Mouse (Mus musculus): Measurements from ENCODE around the gene Prr12. TPM values are rescaled to one million over a fixed set of nuclear protein-coding genes. Genes with fewer than 3 reads are reported as not detected.

The Prr12 gene
- polyA plus RNA-seq, 1 experiment from 2014 or later = 13.8 TPM

DNA sequence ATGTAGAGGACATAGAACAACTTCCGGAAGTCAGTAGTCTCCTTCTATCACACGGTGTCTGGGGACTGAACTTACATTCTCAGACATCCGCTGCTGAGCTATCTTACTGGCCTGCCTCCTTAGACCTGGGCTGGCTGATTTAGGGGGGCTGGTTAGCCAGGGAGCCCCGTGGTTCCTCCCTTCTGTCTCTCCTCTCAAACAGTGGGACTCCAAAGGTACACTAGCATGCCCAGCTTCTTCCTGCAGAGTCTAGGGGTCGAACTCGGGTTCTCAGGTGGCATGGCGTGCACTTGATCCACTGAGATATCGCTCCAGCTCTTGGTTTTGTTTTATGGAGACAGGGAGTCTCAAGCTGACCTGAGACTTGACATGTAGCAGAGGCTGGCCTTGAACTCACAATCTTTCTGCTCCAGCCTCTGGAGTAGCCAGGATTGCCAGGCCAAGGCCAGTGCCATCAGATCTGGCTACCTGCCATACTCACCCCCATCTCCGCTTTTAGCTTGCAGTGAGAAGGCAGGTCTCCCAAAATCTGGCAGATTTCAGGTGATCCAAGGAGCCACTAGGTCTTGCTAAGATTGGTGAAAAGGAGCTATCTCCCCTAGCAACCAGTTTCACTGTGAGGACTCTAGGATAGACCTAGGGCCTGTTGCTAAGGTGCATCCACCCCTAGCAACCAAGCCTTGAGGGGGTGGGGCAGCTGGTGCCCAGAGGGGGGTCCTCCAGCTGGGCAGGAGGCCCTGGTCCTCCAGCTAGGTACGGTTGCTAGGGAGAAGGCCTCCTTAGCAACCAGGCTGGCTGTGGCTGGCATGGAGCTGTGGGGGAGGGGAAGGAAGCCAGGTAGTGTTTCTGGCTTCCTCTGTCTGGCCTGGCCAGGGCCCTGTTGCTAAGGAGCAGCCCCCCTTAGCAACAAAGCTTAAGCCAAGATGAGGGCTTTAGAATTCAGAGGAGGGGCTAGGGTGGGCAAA, 6.2 kb upstream of the Prr12 start:
- no peak overlapping the region for H3K4me2 ChIP-seq
- H3K36me3 ChIP-seq = no peaks in the 10 kb centered on the region
- H3K9me3 ChIP-seq = no peaks in the 10 kb centered on the region
- 80% methylated on average over 10 of the region's 10 CpGs for WGBS
- H3K4me1 ChIP-seq (replicated peaks) = peaks cover 42% of the 10 kb centered on the region
- peak; percentile 6; the same call in 1 of the 2 replicates for ATAC-seq (ENCODE audit: low FRiP score)
- no peaks in the 10 kb centered on the region for H3K27me3 ChIP-seq
- H3K27ac ChIP-seq = peak overlapping the region; percentile 79
- no peak overlapping the region for H3K4me3 ChIP-seq
- peak overlapping the region; percentile 6; the same call in 1 of the 2 replicates for H3K9ac ChIP-seq

DNA sequence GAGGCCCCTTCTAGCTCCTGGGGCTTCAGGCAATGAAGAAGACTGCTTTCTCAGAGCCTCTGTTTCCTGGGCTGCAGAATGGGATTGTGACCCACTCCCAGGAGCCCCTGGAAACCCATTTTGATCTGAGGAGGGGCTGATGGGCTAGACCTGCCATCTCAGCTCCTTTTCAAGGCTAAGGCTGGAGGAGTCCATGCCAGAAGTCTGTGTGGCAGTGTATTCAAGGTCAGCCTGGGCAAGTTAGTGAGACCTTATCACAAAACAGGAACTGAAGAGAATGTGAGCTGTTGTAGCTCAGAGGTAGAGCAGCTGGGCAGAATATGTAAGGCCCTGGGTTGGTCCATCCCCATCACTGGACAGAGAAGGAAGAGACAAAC, 4.3 kb upstream of the Prr12 start:
- no peaks in the 10 kb centered on the region for H3K27me3 ChIP-seq
- no peaks in the 10 kb centered on the region for H3K36me3 ChIP-seq
- no peaks in the 10 kb centered on the region for H3K9me3 ChIP-seq
- H3K4me1 ChIP-seq (replicated peaks) = peaks cover 36% of the 10 kb centered on the region
- no peak overlapping the region for H3K4me3 ChIP-seq
- H3K9ac ChIP-seq = peak overlapping the region; percentile 43; the same call in 1 of the 2 replicates
- no peak overlapping the region for H3K27ac ChIP-seq
- no peak for ATAC-seq (ENCODE audit: low FRiP score)
- H3K4me2 ChIP-seq = no peak overlapping the region

DNA sequence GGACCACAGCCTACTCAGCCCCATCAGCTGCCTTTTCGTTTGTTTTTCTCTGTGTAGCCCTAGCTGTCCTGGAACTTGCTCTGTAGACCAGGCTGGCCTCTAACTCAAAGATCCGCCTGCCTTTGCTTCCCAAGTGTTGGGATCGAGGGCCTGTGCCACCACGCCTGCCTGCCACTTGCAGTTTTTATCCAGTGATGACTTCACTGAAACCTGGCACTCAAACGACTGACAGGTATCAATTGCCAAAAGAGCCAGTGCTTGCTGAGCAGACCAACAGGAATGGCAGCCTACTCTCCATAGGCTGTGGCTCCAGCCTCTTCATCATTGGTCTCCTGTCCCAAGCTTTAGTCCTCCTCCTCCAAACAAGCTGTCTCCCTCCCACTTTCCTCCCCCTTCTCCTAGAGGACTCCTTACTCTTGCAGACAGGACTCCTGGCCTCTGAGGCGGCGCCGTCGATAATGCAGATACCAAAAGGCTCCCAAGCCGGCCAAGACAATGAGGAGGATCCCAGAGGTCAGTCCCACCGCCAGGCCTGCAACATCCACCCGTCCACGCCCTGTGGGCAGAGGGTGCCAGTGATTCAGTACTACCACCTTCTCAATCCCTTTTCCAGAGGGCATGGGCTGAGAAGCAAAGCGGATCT, 3.8 kb upstream of the Prr12 start:
- H3K9ac ChIP-seq = peak overlapping the region; percentile 43; the same call in 1 of the 2 replicates
- no peaks in the 10 kb centered on the region for H3K27me3 ChIP-seq
- no peak overlapping the region for H3K4me2 ChIP-seq
- no peaks in the 10 kb centered on the region for H3K9me3 ChIP-seq
- peaks cover 37% of the 10 kb centered on the region for H3K4me1 ChIP-seq (replicated peaks)
- no peak overlapping the region for H3K4me3 ChIP-seq
- no peak overlapping the region for H3K27ac ChIP-seq
- ATAC-seq (ENCODE audit: low FRiP score) = no peak
- no peaks in the 10 kb centered on the region for H3K36me3 ChIP-seq
- WGBS = 67% methylated on average over 14 of the region's 14 CpGs

DNA sequence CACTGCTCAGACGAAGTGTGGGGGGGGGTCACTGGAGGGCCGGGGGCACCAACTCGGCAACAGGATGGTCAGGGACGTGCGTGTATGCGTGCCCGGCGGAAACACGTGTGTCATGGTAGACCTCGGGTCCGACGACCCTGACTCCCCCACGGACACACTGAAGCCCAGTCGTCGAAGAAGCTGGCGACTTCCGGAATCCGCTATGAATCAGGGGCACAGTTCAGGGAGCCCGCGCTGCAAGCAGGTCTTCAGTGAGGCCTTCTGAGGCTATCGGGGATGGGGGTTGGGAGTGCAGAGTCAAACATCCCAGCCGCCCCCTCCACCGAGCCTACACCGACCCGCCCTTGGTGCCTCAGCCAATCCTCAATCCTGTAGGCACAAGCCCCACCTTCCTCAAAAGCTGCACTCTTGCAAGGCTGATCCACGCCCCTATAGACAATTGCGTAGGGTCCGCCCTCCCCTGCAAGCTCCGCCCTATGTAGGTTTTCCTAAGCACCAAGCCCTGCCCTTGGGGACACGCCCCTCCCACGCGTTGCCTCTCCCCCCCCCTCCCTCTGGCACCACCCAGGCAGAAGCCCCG, 1.3 kb upstream of the Prr12 start:
- ATAC-seq (ENCODE audit: low FRiP score) = peak; percentile 91
- Histone ChIP-seq H3K36me3 (peaks cover 13% of the 10 kb centered on the region), H3K9ac (peak overlapping the region; percentile 98), H3K9me3 (no peaks in the 10 kb centered on the region), H3K27ac (peak overlapping the region; percentile 100), H3K4me1 (replicated peaks) (peaks cover 38% of the 10 kb centered on the region), H3K27me3 (no peaks in the 10 kb centered on the region), H3K4me3 (peak overlapping the region; percentile 95), H3K4me2 (peak overlapping the region; percentile 99)
- under 1% methylated on average over 33 of the region's 33 CpGs for WGBS

DNA sequence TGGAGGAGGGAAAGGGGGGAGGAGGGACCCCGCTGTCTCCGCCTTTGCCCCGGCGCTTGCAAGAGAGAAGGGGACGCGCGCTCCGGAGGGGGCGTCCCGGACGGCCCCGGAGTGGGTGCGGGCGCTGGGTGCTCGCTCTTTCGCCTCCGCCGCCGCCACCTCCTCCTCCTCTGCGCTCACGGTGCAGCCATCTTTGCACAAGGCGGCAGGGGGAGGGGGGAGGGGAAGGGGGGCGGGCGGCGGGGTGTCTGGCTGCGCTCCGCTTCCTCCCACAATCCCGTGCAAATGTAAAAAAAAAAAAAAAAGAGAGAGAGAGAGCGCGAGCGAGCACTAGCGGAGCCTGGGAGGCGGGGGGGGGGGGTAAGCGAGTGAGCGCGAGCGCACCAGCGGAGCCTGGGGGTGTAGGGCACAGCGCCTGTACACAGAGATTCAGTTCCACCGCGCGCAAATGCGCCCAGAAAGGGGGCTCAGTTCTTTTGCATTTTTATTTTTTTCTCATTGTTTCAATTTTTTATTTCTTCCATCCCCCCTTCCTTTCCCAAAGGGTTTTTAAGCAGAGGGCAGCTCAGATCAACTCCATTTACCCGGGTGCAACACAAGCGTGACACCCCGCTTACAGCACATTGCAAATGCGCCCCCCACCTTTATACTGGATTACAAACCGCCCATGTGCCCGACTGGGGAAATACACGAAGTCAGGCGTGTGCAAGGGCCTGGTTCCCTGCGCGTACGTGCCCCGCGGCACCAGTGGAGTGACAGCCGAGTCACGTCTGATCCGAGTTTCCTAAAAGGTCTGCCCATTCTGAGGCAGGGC, 643 bp upstream of the Prr12 start:
- under 1% methylated on average over 36 of the region's 59 CpGs for WGBS
- H3K9me3 ChIP-seq = no peaks in the 10 kb centered on the region
- H3K27me3 ChIP-seq = no peaks in the 10 kb centered on the region
- peak overlapping the region; percentile 99 for H3K4me2 ChIP-seq
- H3K4me3 ChIP-seq = peak overlapping the region; percentile 95
- H3K4me1 ChIP-seq (replicated peaks) = peaks cover 36% of the 10 kb centered on the region
- peak; percentile 49 for ATAC-seq (ENCODE audit: low FRiP score)
- H3K36me3 ChIP-seq = peaks cover 20% of the 10 kb centered on the region
- H3K9ac ChIP-seq = peak overlapping the region; percentile 98
- peak overlapping the region; percentile 100 for H3K27ac ChIP-seq

DNA sequence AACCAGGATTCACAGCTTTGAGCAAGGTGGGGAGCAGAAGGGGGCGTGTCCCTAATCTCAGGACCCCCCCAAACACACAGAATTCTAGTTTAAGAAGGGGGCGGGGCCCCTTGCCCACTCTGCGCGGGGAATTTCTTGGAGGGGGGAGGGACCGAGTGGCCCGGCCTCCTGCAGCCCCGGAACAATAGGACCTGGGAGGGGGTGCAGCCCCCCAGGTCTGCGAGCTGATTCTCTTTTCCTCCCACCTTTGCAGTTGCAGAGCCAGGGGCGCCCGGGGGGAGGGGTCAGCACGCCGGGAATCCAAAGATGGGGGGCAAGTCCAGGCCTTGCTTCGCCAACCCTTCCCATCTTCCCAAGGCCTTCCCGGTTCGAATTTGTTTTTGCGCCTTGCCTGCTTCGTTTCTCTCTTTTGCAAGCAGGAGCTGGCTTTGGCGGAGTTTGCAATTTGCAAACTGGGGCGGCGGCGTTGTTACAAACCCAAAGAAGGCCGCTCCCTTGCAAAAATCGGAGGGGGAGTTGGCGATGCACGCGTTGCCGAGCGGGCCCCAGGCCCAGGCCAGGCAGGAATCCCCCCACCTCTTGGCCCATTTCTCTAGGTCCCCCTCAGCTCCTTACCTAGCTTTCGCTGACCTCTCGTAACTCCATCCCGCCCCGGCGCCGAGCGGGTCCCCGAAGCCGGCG, 360 bp downstream of the Prr12 start:
- H3K9me3 ChIP-seq = no peaks in the 10 kb centered on the region
- H3K9ac ChIP-seq = peak overlapping the region; percentile 98
- H3K4me2 ChIP-seq = peak overlapping the region; percentile 99
- H3K27ac ChIP-seq = peak overlapping the region; percentile 100
- no peaks in the 10 kb centered on the region for H3K27me3 ChIP-seq
- peaks cover 36% of the 10 kb centered on the region for H3K4me1 ChIP-seq (replicated peaks)
- under 1% methylated on average over 37 of the region's 38 CpGs for whole genome bisulfite sequencing
- peak overlapping the region; percentile 95 for H3K4me3 ChIP-seq
- ATAC-seq (ENCODE audit: low FRiP score) = no peak
- peaks cover 30% of the 10 kb centered on the region for H3K36me3 ChIP-seq

DNA sequence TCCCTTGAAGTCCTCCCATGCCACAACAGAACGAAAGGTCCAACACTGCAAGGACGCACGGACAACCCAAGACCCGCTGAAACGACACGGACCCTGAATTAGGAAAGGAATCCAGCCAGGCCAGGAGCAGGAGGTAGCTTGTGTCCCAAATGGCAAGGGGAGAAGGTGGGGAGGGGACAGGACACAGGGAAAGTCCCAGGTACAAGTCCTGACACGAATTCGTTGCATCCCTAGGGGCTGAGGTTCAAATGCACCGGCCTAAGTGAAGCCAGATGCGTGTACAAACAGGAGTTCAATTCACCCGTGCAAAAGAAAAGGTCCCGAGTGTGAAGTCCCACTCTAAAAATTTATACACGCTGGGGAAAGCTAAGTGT, 1.1 kb downstream of the Prr12 start:
- Histone ChIP-seq H3K4me2 (peak overlapping the region; percentile 99), H3K27me3 (no peaks in the 10 kb centered on the region), H3K4me3 (peak overlapping the region; percentile 95), H3K36me3 (peaks cover 38% of the 10 kb centered on the region), H3K4me1 (replicated peaks) (peaks cover 39% of the 10 kb centered on the region), H3K27ac (peak overlapping the region; percentile 100), H3K9ac (peak overlapping the region; percentile 98), H3K9me3 (no peaks in the 10 kb centered on the region)
- WGBS = 2% methylated on average over 13 of the region's 13 CpGs
- no peak for ATAC-seq (ENCODE audit: low FRiP score)

DNA sequence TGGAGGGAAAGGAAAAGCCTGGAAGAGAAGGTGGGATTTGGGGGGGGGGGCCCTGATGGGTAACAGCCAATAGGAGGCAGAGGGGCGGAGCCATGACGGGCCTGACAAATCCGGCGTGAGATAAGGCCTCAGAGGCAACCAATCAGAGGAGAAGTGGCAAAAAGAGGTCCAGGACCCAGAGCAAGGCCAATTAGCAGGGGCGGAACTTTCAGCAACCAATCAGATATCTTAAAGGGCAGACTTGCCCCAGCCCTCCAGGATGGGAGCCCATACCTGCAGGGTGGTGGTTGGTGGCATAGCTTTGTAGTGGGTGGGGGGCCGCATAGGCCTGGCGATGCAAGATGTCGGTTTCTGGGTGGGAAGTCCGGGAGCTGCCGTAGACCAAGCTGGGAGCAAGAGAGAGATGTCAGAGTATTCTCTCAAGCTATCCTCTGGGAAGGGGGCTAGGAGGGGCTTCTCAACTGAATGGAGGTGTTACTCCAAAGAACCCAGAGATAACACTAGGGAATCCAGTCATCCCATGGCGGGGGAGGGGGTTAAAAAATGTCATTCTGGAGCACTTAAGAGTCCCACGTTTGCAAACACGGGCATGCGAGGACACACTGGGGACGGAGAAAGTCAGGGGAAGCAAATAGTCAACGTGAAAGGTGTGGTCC, 1.6 kb downstream of the Prr12 start:
- Histone ChIP-seq H3K4me1 (replicated peaks) (peaks cover 42% of the 10 kb centered on the region), H3K4me3 (peak overlapping the region; percentile 95), H3K9me3 (no peaks in the 10 kb centered on the region), H3K27me3 (no peaks in the 10 kb centered on the region), H3K4me2 (peak overlapping the region; percentile 99), H3K27ac (peak overlapping the region; percentile 100), H3K9ac (peak overlapping the region; percentile 98), H3K36me3 (peaks cover 43% of the 10 kb centered on the region)
- 3% methylated on average over 16 of the region's 16 CpGs for WGBS
- peak; percentile 64 for ATAC-seq (ENCODE audit: low FRiP score)

DNA sequence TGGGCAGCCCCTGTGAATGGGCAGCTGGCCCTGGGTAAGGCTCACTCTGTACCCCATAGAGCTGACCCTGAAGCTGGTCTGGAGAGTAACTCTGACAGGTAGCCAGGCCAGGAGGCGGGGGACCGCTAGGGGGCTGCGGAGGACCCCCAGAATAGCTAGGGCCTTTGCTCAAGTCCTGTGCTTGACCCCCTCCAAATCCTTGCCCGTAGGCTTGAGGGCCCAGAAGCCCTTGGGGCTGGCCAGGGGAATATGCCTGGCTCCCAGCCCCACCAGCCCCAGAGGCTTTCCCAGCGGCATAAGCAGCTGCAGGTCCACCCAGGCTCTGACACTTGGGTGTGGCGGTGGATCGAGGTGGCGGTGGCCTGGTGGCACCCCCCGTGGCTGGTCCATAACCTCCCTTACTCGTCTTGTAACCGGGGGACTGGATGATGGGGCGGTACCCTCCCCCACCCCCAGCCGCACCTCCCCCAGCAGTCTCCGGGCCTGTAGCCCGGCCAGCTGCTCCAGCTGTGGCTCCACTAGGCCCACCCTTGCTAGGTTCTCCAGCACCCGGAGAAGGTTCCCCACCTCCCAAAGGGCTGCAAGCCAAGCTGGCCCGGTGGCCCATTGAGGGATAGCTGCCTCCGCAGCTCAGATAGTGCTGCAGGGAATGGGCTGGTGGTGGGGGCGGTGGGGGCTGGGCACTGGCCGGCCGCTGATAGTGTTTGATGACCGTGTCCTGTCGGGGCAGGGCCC, 3.6 kb downstream of the Prr12 start:
- Histone ChIP-seq H3K4me2 (no peak overlapping the region), H3K27me3 (no peaks in the 10 kb centered on the region), H3K4me3 (no peak overlapping the region), H3K4me1 (replicated peaks) (peaks cover 41% of the 10 kb centered on the region), H3K9me3 (no peaks in the 10 kb centered on the region), H3K9ac (0 out of 2 replicates have a peak overlapping the region, but pooled peaks have one; percentile 6), H3K36me3 (peaks cover 63% of the 10 kb centered on the region), H3K27ac (0 out of 2 replicates have a peak overlapping the region, but pooled peaks have one; percentile 2)
- ATAC-seq (ENCODE audit: low FRiP score) = no peak
- 95% methylated on average over 23 of the region's 23 CpGs for WGBS

DNA sequence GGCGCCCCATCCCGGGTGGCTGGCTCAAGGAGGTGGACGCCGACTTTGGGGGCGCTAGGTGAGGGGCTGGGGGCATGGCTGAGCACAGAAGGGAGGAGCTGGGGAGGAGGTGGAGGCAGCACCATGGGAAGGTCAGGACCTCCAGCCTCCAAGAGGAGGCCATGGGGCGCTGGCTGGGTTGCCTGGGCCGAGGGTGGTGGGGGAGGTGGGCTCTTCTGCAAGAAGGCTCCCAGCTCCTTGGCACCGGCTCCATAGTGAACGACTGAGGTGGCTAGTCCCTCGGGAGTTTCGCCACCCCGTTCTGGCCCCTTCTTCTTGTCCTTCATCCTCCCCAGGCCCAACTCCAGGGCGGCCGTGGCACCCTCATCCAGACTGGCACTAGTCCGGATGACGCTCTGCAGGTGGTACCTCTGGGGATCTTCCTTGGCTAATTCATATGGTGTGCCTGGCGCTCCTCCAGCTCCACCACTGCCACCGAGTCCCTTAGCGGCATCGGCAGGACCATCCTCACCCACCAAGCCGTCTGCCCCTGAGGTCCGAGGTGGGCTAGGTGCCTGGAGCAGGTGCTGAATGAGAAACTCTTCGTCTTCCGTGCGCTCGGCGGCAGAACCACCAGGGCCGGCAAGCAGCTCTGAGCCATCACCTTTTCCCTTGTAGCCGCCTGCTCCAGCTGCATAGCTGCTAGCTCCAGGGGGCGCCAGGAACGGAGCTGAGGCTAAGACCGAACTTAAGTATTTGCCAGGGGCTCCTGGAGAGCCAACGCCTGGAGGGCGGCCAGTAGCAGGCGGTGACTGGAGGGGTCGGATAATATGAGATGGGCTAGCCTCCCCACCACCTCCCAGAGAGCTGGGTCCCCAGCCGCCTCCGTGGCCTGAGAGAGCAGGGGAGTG, 4.4 kb downstream of the Prr12 start:
- H3K4me2 ChIP-seq = no peak overlapping the region
- 0 out of 2 replicates have a peak overlapping the region, but pooled peaks have one; percentile 6 for H3K9ac ChIP-seq
- no peaks in the 10 kb centered on the region for H3K9me3 ChIP-seq
- peaks cover 71% of the 10 kb centered on the region for H3K36me3 ChIP-seq
- WGBS = 94% methylated on average over 37 of the region's 38 CpGs
- H3K27me3 ChIP-seq = no peaks in the 10 kb centered on the region
- peaks cover 36% of the 10 kb centered on the region for H3K4me1 ChIP-seq (replicated peaks)
- H3K4me3 ChIP-seq = no peak overlapping the region
- ATAC-seq (ENCODE audit: low FRiP score) = no peak
- H3K27ac ChIP-seq = 0 out of 2 replicates have a peak overlapping the region, but pooled peaks have one; percentile 2

Measured in hindbrain, embryonic 13.5 days (tissue).